Mouse (Mus musculus): ENCODE data around the gene Wdr25. TPM values are rescaled to one million over a fixed set of nuclear protein-coding genes. Genes with fewer than 3 reads are reported as not detected.
A peak's percentile ranks its signal among the peaks of the same experiment; 100 is the strongest.

The Wdr25 gene
- polyA plus RNA-seq, 1 experiment: 18.3 TPM

DNA sequence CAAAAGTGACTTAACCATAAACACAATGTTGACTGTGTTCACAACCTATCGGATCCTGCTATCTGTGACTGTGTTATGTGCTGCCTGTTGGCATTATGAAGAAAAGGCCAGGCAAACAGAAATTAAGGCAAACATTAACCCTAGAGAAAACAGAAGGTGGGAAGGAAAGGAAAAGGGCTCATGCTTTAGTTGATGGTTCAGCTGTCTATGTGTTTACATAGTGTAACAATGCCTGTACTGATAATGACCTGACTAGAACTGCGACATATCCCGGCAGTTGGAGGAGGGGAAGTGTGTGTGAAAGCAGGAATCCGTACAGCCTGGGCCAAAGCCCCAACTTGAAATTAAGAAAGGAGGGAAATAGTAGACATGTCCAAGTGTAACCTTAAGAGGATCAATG is 6.4 kb upstream of the Wdr25 start:
- Histone ChIP-seq H3K4me3 (replicated peaks; ENCODE audit: extremely low read depth, low read depth, low read length) (no peak overlapping the region), H3K4me1 (ENCODE audit: control insufficient read depth, insufficient read depth, low read length) (peaks cover 35% of the 10 kb centered on the region)
- 45% methylated on average over 4 of the region's 4 CpGs for WGBS
- no peak for DNase-seq
- TF ChIP-seq POLR2A (IDR thresholded peaks at IDR 0.05; ENCODE audit: borderline replicate concordance, extremely low read depth, low read depth, low read length) (no peak), CTCF (IDR thresholded peaks at IDR 0.05; ENCODE audit: insufficient read depth, low read length) (no peak)

DNA sequence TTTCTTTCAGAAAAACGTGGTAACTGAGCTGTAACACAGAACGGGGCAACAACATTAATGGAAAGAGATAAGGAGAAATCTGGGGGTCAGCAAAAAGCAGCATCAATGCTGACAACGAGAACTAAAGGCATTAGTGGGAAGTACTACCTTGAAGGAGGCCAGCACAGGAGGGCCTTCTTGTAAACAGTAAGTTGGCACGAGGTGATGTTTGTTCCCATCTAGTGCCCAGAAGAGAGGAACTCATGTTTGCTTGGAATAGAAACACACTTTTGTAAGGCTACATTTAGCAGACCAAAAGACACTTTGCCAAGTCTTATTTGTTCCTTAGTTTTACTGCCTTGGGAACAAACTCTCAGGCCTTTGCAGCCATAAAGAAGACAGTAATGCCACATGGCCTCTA is 4.8 kb upstream of the Wdr25 start:
- WGBS: 23% methylated on average over 4 of the region's 4 CpGs
- H3K4me1 ChIP-seq (ENCODE audit: control insufficient read depth, insufficient read depth, low read length): peaks cover 35% of the 10 kb centered on the region
- no peak for TF ChIP-seq CTCF (IDR thresholded peaks at IDR 0.05; ENCODE audit: insufficient read depth, low read length)
- no peak for TF ChIP-seq POLR2A (IDR thresholded peaks at IDR 0.05; ENCODE audit: borderline replicate concordance, extremely low read depth, low read depth, low read length)
- peak; percentile 32 for DNase-seq
- no peak overlapping the region for H3K4me3 ChIP-seq (replicated peaks; ENCODE audit: extremely low read depth, low read depth, low read length)

DNA sequence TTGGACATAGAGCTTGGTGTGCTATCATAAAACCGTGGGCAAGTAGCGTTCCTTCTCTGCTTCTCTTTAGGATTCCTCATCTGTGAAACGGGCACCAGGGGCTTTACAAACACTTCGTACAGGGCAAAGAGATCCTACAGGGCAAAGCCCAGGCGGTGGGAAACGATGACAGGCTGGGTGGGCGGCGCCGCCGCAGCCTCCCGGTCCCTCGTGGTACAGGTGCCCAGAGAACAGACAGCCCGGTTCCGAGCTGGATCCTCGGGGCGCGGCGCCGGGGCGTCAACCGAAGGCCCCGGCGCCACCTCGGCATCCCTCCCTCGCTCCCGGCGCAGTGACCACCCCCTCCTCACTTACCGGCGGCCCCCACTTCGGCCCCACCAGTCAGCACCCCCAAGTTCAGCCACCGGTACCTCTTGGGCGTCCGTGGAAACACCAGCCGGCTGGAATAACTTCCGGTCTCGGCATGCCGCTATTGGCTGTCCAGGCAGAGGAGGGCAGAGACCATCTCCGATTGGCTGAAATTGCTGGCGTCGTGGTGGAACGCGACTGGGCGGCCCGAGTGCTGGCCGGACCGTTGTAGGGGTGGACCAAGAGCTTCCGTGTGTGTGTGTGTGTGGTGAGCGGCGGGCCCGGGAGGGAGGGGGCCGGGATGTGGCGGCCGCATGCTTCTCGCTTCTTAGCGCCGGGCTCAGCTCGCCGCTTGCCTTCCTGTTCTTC is 442 bp downstream of the Wdr25 start, which contains the start of gene Wars:
Wars (minus strand) TSS at position 460 of the 717 bp plus-strand sequence.
- Histone ChIP-seq H3K4me1 (ENCODE audit: control insufficient read depth, insufficient read depth, low read length) (peaks cover 17% of the 10 kb centered on the region), H3K4me3 (replicated peaks; ENCODE audit: extremely low read depth, low read depth, low read length) (peak within 1 kb of the TSS; percentile 90)
- peak; percentile 71; the same call in 1 of the 2 replicates for TF ChIP-seq POLR2A (IDR thresholded peaks at IDR 0.05; ENCODE audit: borderline replicate concordance, extremely low read depth, low read depth, low read length)
- no peak for TF ChIP-seq CTCF (IDR thresholded peaks at IDR 0.05; ENCODE audit: insufficient read depth, low read length)
- WGBS: 1% methylated on average over 58 of the region's 58 CpGs
- DNase-seq: peak; percentile 95

DNA sequence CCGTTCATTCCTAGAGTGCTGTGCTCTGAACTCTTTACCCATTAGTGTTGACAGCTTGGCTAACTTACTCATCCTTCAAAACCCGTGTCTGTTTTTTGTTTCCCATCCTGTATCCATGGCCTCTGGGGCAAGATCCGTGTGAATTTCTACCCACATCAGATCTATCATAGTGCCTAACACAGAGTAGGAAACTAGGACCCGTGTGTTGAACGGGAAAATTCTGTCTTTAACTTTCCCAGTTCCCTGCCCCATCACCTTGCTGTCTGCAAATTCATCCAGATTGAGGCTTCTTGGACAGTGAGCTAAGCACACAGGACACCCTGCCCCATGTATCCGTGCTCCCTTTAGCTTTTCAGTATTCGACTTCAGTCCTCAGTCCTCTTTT is 993 bp downstream of the Wdr25 start:
- 1% methylated on average over 7 of the region's 7 CpGs for WGBS

DNA sequence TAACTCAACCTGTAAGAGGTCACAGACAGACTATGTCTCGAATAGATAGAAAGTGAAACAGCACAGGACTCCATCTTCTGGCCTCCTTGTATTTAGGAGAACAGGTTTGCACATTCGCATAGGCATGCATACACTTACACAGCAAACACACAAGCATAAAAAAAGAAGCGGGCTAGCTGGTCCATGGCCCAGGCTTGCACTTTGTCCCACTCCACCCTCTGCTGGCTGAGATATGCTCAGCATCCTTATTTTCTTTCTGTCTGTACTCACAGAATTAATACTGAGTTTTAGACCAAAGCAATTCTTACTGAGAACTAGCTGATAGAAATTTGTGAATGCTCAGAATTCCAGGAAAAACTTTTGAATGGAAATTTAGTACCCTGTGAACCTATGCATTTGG is 2.6 kb downstream of the Wdr25 start:
- H3K4me1 ChIP-seq (ENCODE audit: control insufficient read depth, insufficient read depth, low read length): peaks cover 6% of the 10 kb centered on the region
- DNase-seq: no peak
- 49% methylated on average over 3 of the region's 3 CpGs for WGBS

More for the DNA sequence above, 993 bp downstream of the Wdr25 start:
- TF ChIP-seq CTCF (IDR thresholded peaks at IDR 0.05; ENCODE audit: insufficient read depth, low read length): no peak
- TF ChIP-seq POLR2A (IDR thresholded peaks at IDR 0.05; ENCODE audit: borderline replicate concordance, extremely low read depth, low read depth, low read length): no peak
- no peak for DNase-seq
- Histone ChIP-seq H3K4me1 (ENCODE audit: control insufficient read depth, insufficient read depth, low read length) (peaks cover 13% of the 10 kb centered on the region), H3K4me3 (replicated peaks; ENCODE audit: extremely low read depth, low read depth, low read length) (peak overlapping the region; percentile 90)

DNA sequence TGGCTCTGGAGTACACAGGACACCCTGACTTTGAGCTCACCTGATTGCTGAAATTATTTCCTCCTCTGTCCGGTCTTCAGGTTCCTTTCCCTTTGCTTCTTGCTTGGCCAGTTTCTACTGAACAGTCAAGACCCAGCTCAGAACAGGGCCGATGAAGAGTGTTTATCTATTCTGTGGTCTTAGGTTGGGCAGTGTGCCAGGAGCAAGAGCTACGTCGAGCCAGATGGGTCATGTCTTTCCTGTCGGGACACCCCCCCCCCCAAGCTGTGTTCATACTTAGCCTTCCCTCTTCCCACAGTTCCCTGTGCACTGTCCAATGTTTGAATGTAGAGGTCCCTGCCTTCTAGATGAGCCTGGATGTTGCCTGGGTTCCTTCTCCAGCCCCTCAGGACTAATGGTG is 7.9 kb downstream of the Wdr25 start:
- WGBS: 26% methylated on average over 5 of the region's 5 CpGs
- no peaks in the 10 kb centered on the region for H3K4me1 ChIP-seq (ENCODE audit: control insufficient read depth, insufficient read depth, low read length)
- DNase-seq: no peak
- TF ChIP-seq CTCF (IDR thresholded peaks at IDR 0.05; ENCODE audit: insufficient read depth, low read length) (no peak), POLR2A (IDR thresholded peaks at IDR 0.05; ENCODE audit: borderline replicate concordance, extremely low read depth, low read depth, low read length) (no peak)
- no peak overlapping the region for H3K4me3 ChIP-seq (replicated peaks; ENCODE audit: extremely low read depth, low read depth, low read length)

More for the DNA sequence above, 2.6 kb downstream of the Wdr25 start:
- H3K4me3 ChIP-seq (replicated peaks; ENCODE audit: extremely low read depth, low read depth, low read length): no peak overlapping the region
- TF ChIP-seq POLR2A (IDR thresholded peaks at IDR 0.05; ENCODE audit: borderline replicate concordance, extremely low read depth, low read depth, low read length): no peak
- TF ChIP-seq CTCF (IDR thresholded peaks at IDR 0.05; ENCODE audit: insufficient read depth, low read length): peak; percentile 69

DNA sequence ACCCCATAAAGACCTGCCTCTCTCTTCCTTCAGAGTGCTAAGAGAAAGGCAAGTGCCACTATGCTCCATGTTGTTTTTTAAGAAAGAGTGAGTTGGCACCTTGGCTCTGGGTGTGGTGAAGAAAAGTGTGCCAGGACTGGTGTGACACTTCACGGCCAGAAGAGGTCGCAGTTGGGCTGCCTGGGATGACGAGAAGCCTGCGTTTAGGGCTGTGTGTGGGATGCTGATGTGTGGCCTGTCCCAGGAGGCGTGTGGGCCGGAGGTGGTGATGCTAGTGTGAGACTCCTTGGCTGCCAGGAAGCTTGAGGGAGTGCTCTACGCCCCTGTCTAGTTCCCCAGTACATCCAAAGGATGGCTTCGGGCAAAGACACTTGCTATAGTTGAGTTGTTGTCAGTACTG is 9.5 kb downstream of the Wdr25 start:
- Histone ChIP-seq H3K4me1 (ENCODE audit: control insufficient read depth, insufficient read depth, low read length) (no peaks in the 10 kb centered on the region), H3K4me3 (replicated peaks; ENCODE audit: extremely low read depth, low read depth, low read length) (no peak overlapping the region)
- TF ChIP-seq CTCF (IDR thresholded peaks at IDR 0.05; ENCODE audit: insufficient read depth, low read length): peak; percentile 91
- TF ChIP-seq POLR2A (IDR thresholded peaks at IDR 0.05; ENCODE audit: borderline replicate concordance, extremely low read depth, low read depth, low read length): no peak
- WGBS: 25% methylated on average over 8 of the region's 8 CpGs
- DNase-seq: peak; percentile 47

DNA sequence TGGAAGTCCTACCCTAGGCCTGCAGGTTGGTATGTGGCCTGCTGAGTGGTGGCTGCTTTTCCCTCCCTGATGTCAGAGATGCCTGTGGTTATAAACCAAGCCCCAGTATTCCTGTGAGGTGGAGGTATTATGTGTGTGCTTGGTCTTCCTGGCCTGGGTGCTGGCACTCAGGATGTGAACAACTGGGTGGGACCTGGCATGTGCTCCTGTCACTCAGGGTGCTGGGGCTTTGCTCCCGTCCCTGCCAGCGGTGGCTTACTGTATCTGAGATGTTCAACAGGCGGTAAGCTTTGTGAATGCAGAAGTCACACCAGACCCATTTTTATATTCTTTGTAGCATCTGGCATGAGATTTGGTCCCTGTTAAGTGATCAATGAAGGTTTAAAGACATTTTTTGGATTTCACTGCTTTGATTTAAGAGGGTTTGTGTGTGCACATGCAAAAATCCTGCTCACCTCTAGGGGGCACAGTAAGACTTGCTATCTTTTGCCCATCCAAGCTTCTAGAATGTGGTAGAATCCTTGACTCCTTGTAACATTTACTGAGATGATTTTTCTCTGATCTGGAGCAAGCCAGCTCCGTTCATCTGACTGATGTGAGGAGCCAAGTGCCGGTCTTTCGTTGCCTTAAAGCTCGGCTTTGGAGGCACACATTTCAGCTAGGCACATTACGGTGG is 10.3 kb downstream of the Wdr25 start:
- DNase-seq: no peak
- H3K4me3 ChIP-seq (replicated peaks; ENCODE audit: extremely low read depth, low read depth, low read length): no peak overlapping the region
- H3K4me1 ChIP-seq (ENCODE audit: control insufficient read depth, insufficient read depth, low read length): no peaks in the 10 kb centered on the region
- WGBS: 76% methylated on average over 8 of the region's 8 CpGs
- TF ChIP-seq CTCF (IDR thresholded peaks at IDR 0.05; ENCODE audit: insufficient read depth, low read length) (0 out of 2 replicates have a peak, but pooled peaks have one; percentile 29), POLR2A (IDR thresholded peaks at IDR 0.05; ENCODE audit: borderline replicate concordance, extremely low read depth, low read depth, low read length) (no peak)

DNA sequence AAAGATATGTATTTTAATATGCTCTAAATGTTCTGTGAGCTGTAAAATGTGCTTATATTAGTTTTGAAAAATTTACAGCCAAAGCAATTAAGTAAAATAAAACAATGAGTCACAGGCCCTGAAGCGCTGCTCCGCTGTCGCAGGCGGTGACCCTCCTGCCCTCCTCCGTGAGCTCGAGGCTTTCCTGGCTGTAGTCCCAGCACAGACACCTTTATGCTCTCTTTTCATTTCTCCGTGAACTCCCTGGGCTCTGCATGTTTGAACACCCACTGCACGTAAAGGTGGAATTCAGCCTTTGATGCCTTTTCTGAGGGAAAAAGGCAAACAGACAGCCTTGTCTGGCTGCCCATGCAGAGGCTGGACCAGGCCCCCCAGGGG is 10.8 kb downstream of the Wdr25 start:
- no peak overlapping the region for H3K4me3 ChIP-seq (replicated peaks; ENCODE audit: extremely low read depth, low read depth, low read length)
- WGBS: 65% methylated on average over 8 of the region's 8 CpGs
- no peak for DNase-seq
- no peak for TF ChIP-seq POLR2A (IDR thresholded peaks at IDR 0.05; ENCODE audit: borderline replicate concordance, extremely low read depth, low read depth, low read length)
- no peak for TF ChIP-seq CTCF (IDR thresholded peaks at IDR 0.05; ENCODE audit: insufficient read depth, low read length)
- H3K4me1 ChIP-seq (ENCODE audit: control insufficient read depth, insufficient read depth, low read length): no peaks in the 10 kb centered on the region
